Mouse (Mus musculus) embryonic facial prominence, embryonic 15.5 days (tissue): ENCODE measurements at regions not wholly inside any gene's neighbourhood (a gene's known extent, or its start where the extent isn't known, plus 50 kb on each side); places are given as distances from the start of the nearest gene placed in this dataset.
A peak's percentile ranks its signal among the peaks of the same experiment; 100 is the strongest.

Experiments
- ATAC-seq: fragments of 200-750 bp; cut with Nextera tagmentation; 2 replicates; pipeline ENCODE4 v1.8.0; 2017; ENCODE audit warnings: low read depth, moderate TSS enrichment; ENCODE audit not compliant: insufficient number of reproducible peaks, low FRiP score, low TSS enrichment
- H3K27ac ChIP-seq: fragments of 300-500 bp; sonication (generic); replicated peaks from 2 replicates; pipeline ENCODE4 v1.5.1; 2015; ENCODE audit warnings: mild to moderate bottlenecking, inconsistent platforms
- H3K27me3 ChIP-seq: fragments of 300-500 bp; sonication (generic); 2 replicates; pipeline ENCODE4 v1.6.1; 2015; ENCODE audit warnings: inconsistent platforms
- H3K36me3 ChIP-seq: fragments of 300-500 bp; sonication (generic); 2 replicates; pipeline ENCODE4 v1.6.1; 2015; ENCODE audit warnings: mild to moderate bottlenecking, inconsistent platforms
- H3K4me1 ChIP-seq: fragments of 300-500 bp; sonication (generic); 2 replicates; pipeline ENCODE4 v1.6.1; 2015; ENCODE audit warnings: inconsistent platforms
- H3K4me2 ChIP-seq: fragments of 300-500 bp; sonication (generic); replicated peaks from 2 replicates; pipeline ENCODE4 v1.6.1; 2015; ENCODE audit warnings: mild to moderate bottlenecking, inconsistent platforms
- H3K4me3 ChIP-seq: fragments of 300-500 bp; sonication (generic); replicated peaks from 2 replicates; pipeline ENCODE4 v1.5.1; 2015; ENCODE audit warnings: mild to moderate bottlenecking, inconsistent platforms
- H3K9ac ChIP-seq: fragments of 300-500 bp; sonication (generic); 2 replicates; pipeline ENCODE4 v1.6.1; 2015; ENCODE audit warnings: inconsistent platforms
- H3K9me3 ChIP-seq: fragments of 300-500 bp; sonication (generic); replicated peaks from 2 replicates; pipeline ENCODE4 v1.6.1; 2016; ENCODE audit warnings: inconsistent platforms
- WGBS: fragments of 180-500 bp; shearing (Covaris S2); methylation state at CpG from one replicate; pipeline ENCODE4 v1.1.7; 2015; 5-methylcytosine and 5-hydroxymethylcytosine counted together

- no peaks in the 10 kb centered on the region for H3K36me3 ChIP-seq
- 0 out of 2 replicates have a peak overlapping the region, but pooled peaks have one; percentile 17 for H3K27ac ChIP-seq
- H3K27me3 ChIP-seq, result no peaks in the 10 kb centered on the region
- WGBS, result 16% methylated on average over 17 of the region's 17 CpGs
- no peak for ATAC-seq
- peaks cover 23% of the 10 kb centered on the region for H3K4me1 ChIP-seq
- peak overlapping the region; percentile 33 for H3K4me2 ChIP-seq
- 0 out of 2 replicates have a peak overlapping the region, but pooled peaks have one; percentile 13 for H3K4me3 ChIP-seq
- H3K9ac ChIP-seq, result no peak overlapping the region
- no peaks in the 10 kb centered on the region for H3K9me3 ChIP-seq
These were observed 52.0 kb upstream of the Pim1 start for GRCm38 (mm10) chr17:29438347-29439235.

- peaks cover 26% of the 10 kb centered on the region for H3K4me1 ChIP-seq
- H3K9ac ChIP-seq, result no peak overlapping the region
- no peak overlapping the region for H3K4me2 ChIP-seq
- no peak overlapping the region for H3K27ac ChIP-seq
- no peaks in the 10 kb centered on the region for H3K9me3 ChIP-seq
- 66% methylated on average over 4 of the region's 4 CpGs for WGBS
- no peak overlapping the region for H3K4me3 ChIP-seq
- no peaks in the 10 kb centered on the region for H3K27me3 ChIP-seq
- H3K36me3 ChIP-seq, result no peaks in the 10 kb centered on the region
- ATAC-seq, result no peak
These were observed 50.6 kb upstream of the Pim1 start for GRCm38 (mm10) chr17:29439992-29440391.

- Histone ChIP-seq H3K27ac (no peak overlapping the region), H3K27me3 (no peaks in the 10 kb centered on the region), H3K4me3 (no peak overlapping the region), H3K9me3 (no peaks in the 10 kb centered on the region), H3K9ac (no peak overlapping the region), H3K4me1 (peaks cover 30% of the 10 kb centered on the region), H3K36me3 (no peaks in the 10 kb centered on the region), H3K4me2 (no peak overlapping the region)
- ATAC-seq, result no peak
These were observed 50.1 kb upstream of the Pim1 start for GRCm38 (mm10) chr17:29440490-29440889.
